Mouse (Mus musculus): ENCODE results near the gene Ralgapa2.
A peak's percentile ranks its signal among the peaks of the same experiment; 100 is the strongest.

DNA sequence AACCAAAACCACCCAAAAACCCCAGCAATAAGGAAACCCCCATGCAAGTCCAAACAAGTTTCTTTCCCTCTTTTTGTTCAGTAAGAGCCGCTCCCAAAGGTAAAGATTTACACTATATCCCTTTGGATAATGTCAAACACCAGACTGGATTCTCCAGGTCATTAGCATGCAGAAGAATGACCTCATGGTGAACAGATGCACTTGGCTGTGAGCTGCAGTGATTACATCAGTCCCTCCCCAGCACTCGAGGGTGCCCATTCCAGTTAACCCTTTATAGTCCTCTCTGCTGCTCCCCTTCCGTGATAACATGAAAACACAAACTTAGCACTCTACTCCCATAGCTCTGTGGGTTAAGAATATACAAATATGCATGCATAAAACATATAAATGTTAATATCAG is 255.1 kb downstream of the Ralgapa2 start:
- TF ChIP-seq CTCF (conservative IDR thresholded peaks at IDR 0.05 in 1 of 2, IDR thresholded peaks at IDR 0.05 in 1 of 2; ENCODE audit: low read depth in 2 of 2, low read length in 2 of 2): no peak
- TF ChIP-seq ETS1 (conservative IDR thresholded peaks at IDR 0.05; ENCODE audit: low read depth, low read length): peak; percentile 74
- peak; percentile 15; the same call in 1 of the 2 replicates for TF ChIP-seq EP300 (IDR thresholded peaks at IDR 0.05; ENCODE audit: low read length)
- TF ChIP-seq JUND (conservative IDR thresholded peaks at IDR 0.05; ENCODE audit: low read depth, low read length): no peak
- TF ChIP-seq NRF1 (IDR thresholded peaks at IDR 0.05; ENCODE audit: low read depth, low read length): no peak
- TF ChIP-seq USF1 (IDR thresholded peaks at IDR 0.05; ENCODE audit: low read depth, low read length): no peak
- TF ChIP-seq POLR2A (IDR thresholded peaks at IDR 0.05; ENCODE audit: low read depth, low read length): no peak
- TF ChIP-seq USF2 (conservative IDR thresholded peaks at IDR 0.05; ENCODE audit: low read depth, low read length): no peak
- no peak for TF ChIP-seq RAD21 (IDR thresholded peaks at IDR 0.05; ENCODE audit: low read depth, low read length)
- no peak for TF ChIP-seq SMC3 (IDR thresholded peaks at IDR 0.05; ENCODE audit: low read depth, low read length)
- TF ChIP-seq ZKSCAN1 (IDR thresholded peaks at IDR 0.05; ENCODE audit: borderline replicate concordance, low read depth, low read length): no peak
- TF ChIP-seq SIN3A (IDR thresholded peaks at IDR 0.05; ENCODE audit: low read length): no peak
